Mouse (Mus musculus) cortical plate, adult 2 months (tissue): ENCODE measurements around the gene App. TPM values are rescaled to one million over a fixed set of nuclear protein-coding genes. Genes with fewer than 3 reads are reported as not detected.

Source experiments
- H3K27ac ChIP-seq: fragments of 200-500 bp; 2 replicates; pipeline ENCODE4 v1.5.1; 2012; ENCODE audit warnings: low read length, control low read depth, inconsistent platforms; ENCODE audit not compliant: insufficient read depth
- H3K4me1 ChIP-seq: fragments of 200-500 bp; 2 replicates; pipeline ENCODE4 v1.6.1; 2011; ENCODE audit warnings: low read length; ENCODE audit not compliant: control insufficient read depth, insufficient read depth
- H3K4me3 ChIP-seq: fragments of 200-500 bp; 2 replicates; pipeline ENCODE4 v1.5.1; 2011; ENCODE audit warnings: mild to moderate bottlenecking, low read length, control low read depth; ENCODE audit not compliant: insufficient read depth
- CTCF ChIP-seq: fragments of 200-500 bp; IDR thresholded peaks from 2 replicates; pipeline ENCODE4 v1.5.1; 2011; ENCODE audit warnings: mild to moderate bottlenecking, control low read depth, low read length; ENCODE audit not compliant: insufficient read depth; ENCODE audit errors: extremely low read depth
- POLR2A ChIP-seq: fragments of 200-500 bp; IDR thresholded peaks from 2 replicates; pipeline ENCODE4 v1.6.1; 2011; ENCODE audit warnings: mild to moderate bottlenecking, low read length, control low read depth; ENCODE audit not compliant: insufficient read depth; ENCODE audit errors: extremely low read depth
- polyA plus RNA-seq: library from polyadenylated mRNA; depleted of rRNA; stranded (reverse); fragments of >200 nt; gene quantifications from 2 replicates; pipeline ENCODE4 v1.2.3, GENCODE M21; 2012

App gene
- polyA plus RNA-seq, 1 experiment, result 1,099 TPM

GRCm38 (mm10) chr16:85171976-85172570 is 1.5 kb downstream of the App start:
- Histone ChIP-seq H3K4me1 (peaks cover 14% of the 10 kb centered on the region), H3K27ac (peak overlapping the region; percentile 99), H3K4me3 (peak overlapping the region; percentile 100)
- peak; percentile 48 for TF ChIP-seq POLR2A
- TF ChIP-seq CTCF, result no peak

DNA sequence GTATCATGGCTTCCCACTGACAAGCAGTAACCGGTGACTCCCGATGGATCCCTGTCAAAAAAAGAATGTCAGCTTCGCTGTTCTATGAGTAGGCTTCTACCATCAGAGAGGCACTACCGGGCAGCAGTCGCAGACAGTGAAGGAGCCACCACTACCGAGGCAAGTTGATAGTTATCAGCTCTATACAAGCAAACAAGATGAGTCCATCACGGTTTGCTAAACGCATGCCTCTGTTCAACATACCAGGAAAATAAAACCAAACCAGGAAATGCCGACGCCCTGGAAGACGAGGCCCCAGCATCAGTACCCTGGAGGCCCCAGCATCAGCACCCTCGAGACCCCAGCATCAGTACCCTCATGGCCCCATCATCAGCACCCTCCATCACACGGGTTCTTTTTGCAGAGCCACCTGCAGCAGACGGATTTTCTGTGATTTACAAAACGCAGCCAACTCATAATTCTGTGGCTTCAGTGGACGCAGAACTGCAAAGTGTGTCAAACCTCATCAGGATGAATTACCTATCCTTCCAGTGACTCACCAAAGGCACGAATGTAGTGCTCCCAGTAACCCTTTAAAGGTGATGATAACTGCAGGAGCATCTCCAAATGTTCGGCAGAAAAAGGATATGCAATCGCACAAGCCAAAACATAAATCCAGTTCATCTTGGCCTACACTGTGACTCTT is 2.6 kb downstream of the App start:
- Histone ChIP-seq H3K4me1 (peaks cover 14% of the 10 kb centered on the region), H3K4me3 (peak overlapping the region; percentile 100), H3K27ac (peak overlapping the region; percentile 51)
- TF ChIP-seq POLR2A (no peak), CTCF (no peak)

DNA sequence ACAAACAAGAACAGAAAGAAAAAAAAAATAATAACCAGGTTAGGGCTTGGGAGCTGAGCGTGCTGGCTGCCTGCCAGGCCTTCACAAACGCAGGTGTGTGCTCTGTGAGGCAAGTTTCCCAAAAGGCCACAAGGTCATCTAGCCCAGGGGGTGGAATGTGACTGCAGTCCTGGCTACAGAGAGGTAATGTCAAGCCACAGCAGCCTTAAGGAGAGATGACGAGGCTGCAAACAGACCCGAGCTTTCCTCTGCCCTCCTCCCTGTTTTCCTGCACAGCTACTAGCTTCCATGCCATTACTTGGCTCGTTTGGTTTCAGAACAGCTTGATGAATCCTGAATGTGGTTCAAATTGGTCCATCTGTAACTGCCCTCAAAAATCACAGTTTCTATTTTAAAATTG is 4.7 kb downstream of the App start:
- TF ChIP-seq CTCF, result no peak
- TF ChIP-seq POLR2A, result no peak
- no peak overlapping the region for H3K4me3 ChIP-seq
- 0 out of 2 replicates have a peak overlapping the region, but pooled peaks have one; percentile 71 for H3K27ac ChIP-seq
- peaks cover 17% of the 10 kb centered on the region for H3K4me1 ChIP-seq

GRCm38 (mm10) chr16:85166205-85166604 is 7.4 kb downstream of the App start:
- H3K4me1 ChIP-seq, result peaks cover 20% of the 10 kb centered on the region
- no peak for TF ChIP-seq POLR2A
- TF ChIP-seq CTCF, result no peak
- no peak overlapping the region for H3K27ac ChIP-seq
- H3K4me3 ChIP-seq, result no peak overlapping the region

DNA sequence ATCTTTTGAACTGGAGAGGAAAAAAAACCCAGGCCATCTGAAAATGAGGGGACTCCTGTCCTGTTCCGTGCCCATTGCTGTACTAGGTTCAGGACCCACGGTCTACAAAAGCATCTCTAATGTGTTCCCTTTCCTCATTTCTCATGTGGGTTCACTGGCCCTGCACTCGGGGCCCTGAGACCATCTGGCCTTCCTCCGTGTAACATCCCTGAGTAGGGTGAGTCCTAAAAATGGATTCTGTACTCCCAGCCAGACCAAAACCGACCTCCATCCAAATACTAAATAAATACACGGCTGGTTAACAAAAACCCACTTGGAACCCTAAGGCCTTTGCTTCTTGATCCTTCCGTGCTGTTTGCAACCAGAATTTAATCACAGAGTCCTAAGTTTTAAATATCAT is 7.9 kb downstream of the App start:
- no peak overlapping the region for H3K4me3 ChIP-seq
- H3K4me1 ChIP-seq, result peaks cover 18% of the 10 kb centered on the region
- H3K27ac ChIP-seq, result no peak overlapping the region
- TF ChIP-seq POLR2A (no peak), CTCF (no peak)

DNA sequence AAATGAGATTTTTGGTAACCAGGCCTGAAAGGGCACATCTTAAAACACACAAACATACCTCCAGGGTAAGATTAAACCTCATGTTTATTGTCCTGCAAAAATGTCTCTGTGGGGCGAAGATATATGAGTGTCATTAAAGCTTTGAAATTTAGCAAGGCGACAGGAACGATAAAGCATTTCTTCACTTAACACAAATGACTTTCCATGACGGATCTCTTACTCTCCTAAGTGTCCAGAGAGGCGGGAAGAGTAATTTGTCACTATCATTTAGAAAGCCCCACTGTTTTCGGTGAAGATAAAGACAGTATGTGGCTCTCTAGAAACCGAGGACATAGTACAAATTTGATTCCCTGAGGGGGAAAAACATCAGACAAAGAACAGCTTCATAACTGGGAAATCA is 8.4 kb downstream of the App start:
- peaks cover 18% of the 10 kb centered on the region for H3K4me1 ChIP-seq
- TF ChIP-seq CTCF (no peak), POLR2A (no peak)
- no peak overlapping the region for H3K4me3 ChIP-seq
- no peak overlapping the region for H3K27ac ChIP-seq

DNA sequence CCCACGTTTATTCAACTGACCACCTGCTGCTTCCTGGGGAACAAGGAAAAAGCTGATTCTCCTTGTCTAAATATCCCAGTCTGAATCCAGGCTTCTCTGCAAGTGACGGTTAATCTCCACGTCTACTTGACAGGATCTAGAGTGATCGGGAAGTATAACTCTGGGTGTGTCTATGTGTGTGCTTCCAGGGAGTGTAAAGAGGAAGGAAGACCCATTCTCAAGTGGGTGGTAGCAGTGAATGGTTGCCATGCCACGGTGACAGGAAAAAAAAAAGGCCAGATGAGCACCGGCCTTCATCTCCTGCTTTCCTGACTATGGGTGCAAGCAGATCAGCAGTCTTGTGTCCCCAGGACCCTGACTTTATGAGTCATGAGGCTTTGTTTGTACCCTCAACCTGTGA is 10.8 kb downstream of the App start:
- TF ChIP-seq CTCF (no peak), POLR2A (no peak)
- H3K27ac ChIP-seq, result no peak overlapping the region
- H3K4me3 ChIP-seq, result no peak overlapping the region
- peaks cover 7% of the 10 kb centered on the region; the same call in 1 of the 2 replicates for H3K4me1 ChIP-seq

- Histone ChIP-seq H3K4me3 (no peak overlapping the region), H3K27ac (no peak overlapping the region), H3K4me1 (peaks cover 5% of the 10 kb centered on the region; the same call in 1 of the 2 replicates)
- no peak for TF ChIP-seq POLR2A
- no peak for TF ChIP-seq CTCF
Observed at GRCm38 (mm10) chr16:85160140-85160539, 13.4 kb downstream of the App start.

DNA sequence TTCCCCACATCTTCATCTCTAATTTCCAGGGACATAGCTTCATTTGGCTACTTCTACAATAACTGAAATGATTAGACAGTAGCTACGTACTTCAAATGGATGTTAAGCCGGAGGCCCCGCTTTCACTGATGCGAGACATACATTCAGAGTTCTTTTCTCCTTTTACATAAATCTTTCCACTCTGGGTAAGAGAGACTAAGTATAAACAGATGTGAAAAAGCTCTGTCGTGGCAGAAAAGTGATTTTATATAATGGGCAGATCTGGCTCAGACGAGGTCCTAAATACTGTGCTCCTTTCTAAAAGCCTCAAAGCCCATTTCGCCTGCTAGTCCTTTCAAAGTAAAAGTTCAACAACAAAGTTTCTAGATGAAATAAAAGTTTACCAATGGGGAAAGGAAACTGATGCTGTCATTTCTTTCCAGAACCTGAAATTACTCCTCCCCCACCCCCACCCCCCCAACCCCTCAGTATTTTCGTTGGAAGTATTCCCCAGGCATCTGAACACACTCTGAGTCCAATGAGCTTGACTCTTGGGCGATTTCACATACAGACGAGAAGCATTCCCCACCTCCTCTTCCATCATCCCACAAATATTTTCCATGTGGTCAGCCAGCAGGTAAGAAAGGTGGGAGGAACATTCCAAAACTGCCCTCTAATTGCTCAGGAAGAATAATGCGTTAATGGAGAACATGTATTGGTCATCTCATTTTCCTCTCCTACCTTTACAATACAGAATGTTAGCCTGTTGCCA is 15.6 kb downstream of the App start:
- Histone ChIP-seq H3K4me3 (no peak overlapping the region), H3K27ac (no peak overlapping the region), H3K4me1 (peaks cover 6% of the 10 kb centered on the region; the same call in 1 of the 2 replicates)
- TF ChIP-seq CTCF (no peak), POLR2A (no peak)
